Mouse (Mus musculus): ENCODE results near the gene Actr3b.
A peak's percentile ranks its signal among the peaks of the same experiment; 100 is the strongest.
"Not testable (repeated sequence)": the region's sequence is repeated elsewhere in the genome, so short reads cannot be mapped to it uniquely, and the experiment has no call there.

The Actr3b gene

DNA sequence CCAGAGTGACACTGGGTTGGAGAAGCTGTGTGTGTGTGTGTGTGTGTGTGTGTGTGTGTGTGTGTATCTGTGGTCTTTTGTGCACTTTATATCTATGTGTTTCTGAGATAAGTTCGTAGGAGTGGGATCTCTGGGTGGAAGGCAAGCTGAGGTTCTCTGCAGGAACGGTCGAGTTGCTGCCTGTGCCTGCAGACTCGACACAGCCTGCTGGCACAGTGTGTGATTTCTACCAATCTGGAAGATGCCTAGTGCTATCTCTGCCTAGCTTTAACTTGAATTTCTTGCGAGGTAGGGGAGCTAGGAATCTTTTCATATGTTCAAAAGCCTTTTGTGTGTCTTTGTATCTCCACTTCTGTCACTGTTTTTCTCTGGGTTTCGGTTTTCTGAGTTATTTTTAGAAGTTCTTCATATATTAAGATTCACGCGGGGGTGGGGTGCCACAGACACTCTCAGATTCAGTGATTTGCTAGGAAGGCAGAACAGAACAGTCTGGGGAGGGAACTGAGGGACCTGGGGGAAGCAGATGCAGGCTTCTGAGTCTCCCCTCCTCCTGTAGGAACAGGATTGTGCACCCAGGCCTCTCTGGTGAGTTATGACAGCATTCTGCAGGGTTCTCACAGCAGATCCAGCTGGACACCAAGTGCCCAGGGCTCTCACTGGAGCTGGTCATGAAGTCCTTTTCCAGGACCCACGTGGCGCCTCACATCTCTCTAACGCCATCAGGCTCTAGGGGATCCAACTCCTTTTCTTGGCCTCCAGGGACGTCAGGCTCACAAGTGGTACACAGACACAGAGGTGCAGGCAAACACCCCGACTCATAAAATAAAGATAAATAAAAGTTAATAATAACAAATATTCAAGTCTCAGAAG is 14.4 kb downstream of the Actr3b start:
- DNase-seq (ENCODE audit: low spot score), result no peak

DNA sequence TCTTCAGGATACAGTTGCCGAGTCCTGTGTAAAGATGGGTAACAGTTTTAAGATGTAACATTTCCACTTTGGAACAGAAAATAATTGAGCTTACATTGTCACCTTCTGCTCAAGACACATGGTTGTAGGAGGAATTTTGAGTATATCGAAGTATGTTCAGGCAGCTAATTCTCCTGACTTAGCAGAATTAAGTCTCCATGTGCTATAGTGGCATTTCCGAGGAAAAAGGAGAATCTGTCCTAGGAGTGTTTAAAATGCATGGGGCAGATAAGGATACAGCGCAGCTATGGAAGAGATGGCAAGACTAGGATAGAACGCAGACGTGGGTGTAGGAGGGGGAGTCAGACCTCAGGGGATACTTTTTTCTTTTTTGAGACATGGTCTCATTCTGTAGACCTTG is 31.8 kb downstream of the Actr3b start:
- no peak for DNase-seq (ENCODE audit: low spot score)

DNA sequence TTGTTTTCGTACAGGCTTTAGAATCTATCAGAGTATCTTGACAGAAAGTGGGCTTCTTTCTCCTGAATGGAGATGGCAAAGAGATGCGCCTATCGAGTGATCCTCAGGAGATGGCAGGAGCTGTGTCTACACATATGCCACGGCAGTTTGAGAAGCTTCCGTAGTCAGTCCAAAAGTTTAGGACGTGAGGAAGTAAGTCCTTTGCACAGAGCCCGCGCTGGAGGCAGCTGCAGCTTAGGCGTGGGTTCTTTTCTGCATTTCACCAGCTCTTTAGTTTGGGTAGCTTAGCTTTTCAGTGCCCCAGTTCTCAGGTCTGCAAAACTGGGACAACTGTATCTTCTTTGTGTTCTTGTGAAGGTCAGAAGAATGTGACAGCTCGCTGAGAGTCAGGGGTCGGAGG is 38.0 kb downstream of the Actr3b start:
- no peak for DNase-seq (ENCODE audit: low spot score)

DNA sequence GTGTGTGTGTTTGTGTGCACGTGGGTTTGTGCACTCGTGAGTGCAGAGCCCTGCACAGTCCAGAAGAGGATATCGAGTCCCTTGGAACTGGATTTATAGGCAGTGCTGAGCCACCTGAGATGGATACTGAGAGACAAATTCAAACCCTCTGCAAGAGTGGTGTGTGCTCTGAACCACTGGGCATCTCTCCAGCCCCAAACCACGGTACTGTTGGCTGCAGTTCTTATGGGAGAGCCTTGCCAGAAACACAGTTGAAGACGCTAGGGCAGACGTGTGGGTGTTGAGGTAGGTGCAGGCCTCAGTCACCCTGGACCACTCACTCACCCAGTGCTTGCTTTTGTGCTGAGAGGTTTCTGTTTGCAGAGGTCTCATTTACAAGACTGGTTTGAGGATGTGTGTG is 41.1 kb downstream of the Actr3b start:
- no peak for DNase-seq (ENCODE audit: low spot score)

DNA sequence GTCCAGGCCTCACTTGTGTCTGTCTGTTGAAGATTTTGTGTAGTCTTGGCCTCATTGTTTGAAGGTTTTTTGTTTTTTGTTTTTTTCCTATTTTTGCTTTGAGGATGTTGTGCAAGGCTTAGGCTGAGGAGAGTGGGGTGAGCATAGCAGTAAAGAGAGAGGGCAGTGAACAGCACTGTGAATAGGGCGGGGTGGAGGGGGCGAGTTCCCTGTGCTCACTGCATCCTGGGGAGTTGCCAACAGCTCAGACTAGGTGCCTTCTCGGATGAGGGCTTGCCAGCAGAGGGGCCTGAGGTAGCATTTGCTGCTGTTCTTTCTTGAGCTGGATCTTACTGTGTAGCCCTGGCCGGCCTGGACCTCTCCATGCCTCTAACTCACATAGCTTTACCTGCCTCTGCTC is 41.9 kb downstream of the Actr3b start:
- no peak for DNase-seq (ENCODE audit: low spot score)

DNA sequence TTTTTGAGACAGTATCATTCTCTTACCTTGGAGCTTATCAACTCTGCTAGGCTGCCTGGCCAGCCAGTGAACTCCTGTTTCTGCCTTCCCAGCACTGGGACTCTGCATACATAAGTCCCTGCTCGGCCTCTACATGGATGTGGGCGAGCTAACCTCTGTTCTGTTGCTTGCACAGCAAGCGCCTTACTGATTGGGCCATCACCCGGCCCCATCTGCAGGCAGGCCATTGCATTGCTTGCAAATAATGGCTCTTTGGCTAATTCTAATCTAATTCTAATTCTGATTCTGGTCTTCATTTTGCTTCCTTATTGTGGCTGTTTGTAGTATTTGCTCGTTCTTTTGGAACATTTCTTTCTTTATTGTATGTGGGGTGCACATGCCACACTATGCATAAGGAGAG is 44.8 kb downstream of the Actr3b start:
- no peak for DNase-seq (ENCODE audit: low spot score)

DNA sequence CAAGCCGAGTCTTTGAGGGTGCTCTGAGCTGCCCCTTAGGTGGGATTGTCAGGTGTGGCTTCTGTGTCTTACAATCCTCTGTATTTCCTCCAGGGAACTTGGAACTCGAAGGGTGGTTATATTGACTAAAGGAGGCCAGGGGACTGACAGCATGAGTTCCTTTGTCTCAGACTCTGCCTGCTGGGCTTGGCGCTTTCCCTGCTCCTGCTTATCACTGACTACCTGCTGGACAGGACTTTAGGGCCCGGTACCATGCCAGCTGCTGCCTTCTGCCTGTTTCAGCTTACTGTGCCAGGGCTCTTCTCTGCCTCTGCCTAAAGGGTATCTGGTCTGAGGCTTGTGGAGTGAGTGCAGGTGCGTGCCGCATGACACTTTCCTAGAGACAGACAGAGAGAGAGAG is 53.1 kb downstream of the Actr3b start:
- no peak for DNase-seq (ENCODE audit: low spot score)

DNA sequence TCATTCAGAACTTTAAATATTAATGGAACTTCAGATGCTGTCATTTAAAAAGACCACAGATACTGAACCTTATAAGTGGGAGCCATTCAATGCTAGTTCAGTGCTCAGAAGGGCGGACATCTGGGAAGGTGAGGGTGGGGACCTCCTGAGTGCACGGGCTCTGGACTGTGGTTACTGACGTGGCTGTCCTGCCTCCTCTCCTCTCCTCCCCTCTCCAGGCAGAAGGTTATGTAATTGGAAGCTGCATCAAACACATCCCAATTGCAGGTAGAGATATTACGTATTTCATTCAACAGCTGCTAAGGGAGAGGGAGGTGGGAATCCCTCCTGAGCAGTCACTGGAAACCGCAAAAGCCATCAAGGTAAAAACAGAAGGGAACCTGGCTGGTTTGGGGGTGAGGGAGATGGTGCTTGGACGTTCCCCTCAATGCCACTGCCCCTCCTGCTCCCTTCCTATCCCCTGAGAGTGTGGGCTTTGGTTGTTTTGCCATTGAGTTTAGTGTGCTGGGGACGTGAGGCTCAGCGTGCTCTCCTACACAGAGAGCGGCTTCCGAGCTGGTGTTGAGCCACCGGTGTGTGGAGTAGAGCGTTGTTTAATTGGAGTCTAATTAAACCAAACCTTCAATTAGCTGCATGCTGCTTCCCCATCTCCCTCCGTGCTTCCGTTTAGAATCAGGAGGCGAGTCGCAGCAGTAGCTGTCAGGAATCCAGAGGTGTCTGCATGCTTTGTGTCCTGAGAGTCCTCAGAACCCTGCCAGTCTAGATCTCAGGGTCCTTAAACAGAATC is 69.7 kb downstream of the Actr3b start:
- peak; percentile 21 for DNase-seq (ENCODE audit: low spot score)

DNA sequence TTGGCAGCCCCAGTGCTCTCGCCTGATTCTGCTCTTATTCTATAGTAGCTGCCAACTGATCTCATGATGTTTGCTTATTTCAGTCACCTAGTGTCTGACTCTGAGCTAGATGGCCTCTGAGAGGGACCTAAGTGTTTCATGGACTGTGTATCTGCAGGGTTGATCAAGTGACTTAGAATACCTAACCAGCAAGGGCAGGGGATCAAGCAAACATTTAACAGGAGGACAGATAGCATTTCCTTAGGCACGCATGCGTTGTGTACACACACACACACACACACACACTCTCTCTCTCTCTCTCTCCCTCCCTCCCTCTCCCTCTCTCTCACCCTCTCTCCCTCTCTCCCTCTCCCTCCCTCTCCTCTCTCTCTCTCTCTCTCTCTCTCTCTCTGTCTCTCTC is 71.0 kb downstream of the Actr3b start:
- DNase-seq (ENCODE audit: low spot score), result no peak

DNA sequence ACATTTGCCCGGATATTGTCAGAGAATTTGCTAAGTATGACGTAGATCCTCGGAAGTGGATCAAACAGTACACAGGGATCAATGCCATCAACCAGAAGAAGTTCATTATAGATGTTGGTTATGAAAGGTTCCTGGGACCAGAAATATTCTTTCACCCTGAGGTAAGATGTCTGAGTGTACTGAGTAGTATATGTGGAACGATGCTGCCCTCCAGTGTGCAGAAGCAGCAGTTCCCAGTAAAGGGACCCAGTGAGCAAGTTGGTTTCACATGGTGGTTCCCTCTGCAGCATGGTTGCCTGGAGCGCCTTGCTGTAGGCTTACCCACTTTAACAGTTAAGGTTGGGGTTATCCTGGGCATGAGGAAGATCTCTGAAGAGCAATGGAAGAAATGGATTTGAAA is 71.8 kb downstream of the Actr3b start:
- peak; percentile 77 for DNase-seq (ENCODE audit: low spot score)

DNA sequence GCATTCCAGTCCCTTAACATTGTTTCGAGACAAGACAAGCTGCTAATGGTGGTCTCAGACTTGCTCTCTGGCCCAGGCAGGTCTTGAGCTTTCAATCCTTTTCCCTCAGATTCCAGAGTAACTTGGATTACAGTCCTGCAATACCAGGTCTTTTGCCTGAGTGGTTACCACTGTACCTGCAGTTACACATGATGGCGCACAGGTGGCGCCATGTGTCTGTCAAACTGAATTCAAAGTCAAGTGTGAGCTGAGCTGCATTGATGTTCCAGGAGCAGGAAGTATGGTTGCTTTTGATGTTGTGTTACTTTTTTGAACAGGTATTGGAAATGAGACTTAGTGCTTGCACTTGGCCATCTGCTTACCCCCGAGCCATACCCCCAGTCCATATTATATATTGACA is 79.6 kb downstream of the Actr3b start:
- peak; percentile 72 for DNase-seq (ENCODE audit: low spot score)

DNA sequence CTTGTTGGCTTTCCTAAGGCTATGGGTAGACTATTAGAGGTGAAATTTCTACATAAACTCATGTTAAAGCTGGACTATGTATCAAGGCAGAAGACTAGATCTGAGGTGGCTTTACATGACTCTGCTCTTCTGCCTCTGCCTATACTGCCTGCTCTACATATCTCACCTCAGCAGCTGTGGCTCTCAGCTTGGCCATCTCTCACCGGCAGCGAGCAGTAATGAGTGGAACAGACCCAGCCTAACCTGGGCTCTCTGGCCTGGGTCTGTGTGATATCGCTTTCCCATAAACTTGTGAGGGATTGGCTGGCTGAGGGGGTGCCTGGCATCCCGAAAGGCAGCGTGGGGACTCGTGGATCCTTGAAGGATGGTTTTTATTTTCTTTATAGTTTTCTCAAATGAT is 86.8 kb downstream of the Actr3b start:
- no peak for DNase-seq (ENCODE audit: low spot score)

DNA sequence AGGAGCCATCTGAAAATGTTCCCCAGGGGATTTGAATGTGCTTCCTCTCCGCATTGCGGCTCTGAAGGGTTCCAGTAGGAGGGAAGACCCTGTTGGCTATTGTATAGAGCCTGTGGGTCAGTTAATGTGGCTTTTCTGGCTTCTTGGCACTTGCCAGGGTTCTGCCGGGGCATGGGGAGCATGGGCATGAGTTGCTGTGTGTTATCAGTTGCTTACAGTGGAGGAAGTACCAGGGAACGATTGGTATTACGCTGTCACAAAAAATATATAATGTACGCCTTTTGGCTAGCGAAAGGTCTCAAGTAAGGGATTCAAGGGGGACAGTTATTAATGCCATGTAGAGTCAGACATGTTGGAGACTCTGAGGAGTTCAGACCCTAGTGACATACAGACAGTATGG is 87.4 kb downstream of the Actr3b start:
- DNase-seq (ENCODE audit: low spot score), result no peak

DNA sequence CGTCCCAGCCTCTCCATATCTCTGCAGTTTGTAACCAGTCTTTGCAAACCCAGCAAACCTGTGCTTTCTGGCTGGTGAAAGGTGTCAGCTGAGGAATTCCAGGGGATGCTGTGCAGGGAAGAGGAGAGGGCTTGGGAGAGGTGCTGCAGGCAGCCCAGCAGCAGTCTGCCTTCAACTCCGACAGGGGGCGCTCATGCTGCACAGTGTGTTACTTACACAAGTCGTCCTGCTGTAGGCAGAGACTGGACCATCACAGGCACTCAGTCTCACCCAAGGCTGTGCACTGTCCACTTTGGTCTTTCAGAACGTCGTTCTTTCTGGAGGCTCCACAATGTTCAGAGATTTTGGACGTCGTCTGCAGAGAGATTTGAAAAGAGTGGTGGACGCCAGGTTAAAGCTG is 88.3 kb downstream of the Actr3b start:
- DNase-seq (ENCODE audit: low spot score), result peak; percentile 57

DNA sequence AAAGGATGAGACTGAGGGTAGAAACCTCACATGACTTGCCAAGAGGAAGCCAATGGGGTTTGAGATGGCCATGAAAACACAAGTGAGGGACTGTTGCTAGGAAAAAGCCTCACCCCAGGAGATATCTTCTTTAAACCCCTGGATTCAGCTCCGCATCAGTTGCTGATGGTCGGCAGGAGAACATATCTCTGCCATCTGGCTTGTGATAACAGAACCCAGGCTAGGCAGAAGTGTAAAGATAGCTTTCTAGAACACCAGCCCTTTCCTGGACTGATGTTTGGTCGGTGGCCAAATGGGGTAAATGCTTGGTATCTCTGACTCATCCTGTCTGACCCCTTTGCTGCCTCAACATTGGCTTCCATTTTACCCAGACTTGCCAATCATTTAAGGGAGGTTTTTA is 106.4 kb downstream of the Actr3b start:
- DNase-seq (ENCODE audit: low spot score), result no peak

DNA sequence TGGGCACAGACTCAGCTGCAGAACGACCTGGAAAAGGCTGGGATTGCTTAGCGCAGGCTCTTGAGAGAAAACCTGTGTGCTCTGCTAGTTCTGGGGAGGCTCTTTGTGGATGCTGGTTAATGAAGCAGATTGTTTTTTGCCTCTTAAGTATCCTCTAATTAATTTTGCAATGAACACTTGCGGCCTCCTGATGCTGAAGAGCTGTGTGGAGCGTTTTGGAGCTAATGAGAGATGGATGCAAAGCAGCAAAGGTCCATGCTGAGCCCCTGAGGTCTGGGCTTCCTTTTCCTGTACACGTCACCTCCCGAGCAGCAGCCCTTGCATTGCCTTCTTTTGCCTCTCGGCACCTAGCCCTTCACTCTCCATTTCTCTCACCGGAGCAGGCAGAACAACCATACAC is 110.1 kb downstream of the Actr3b start:
- DNase-seq (ENCODE audit: low spot score), result no peak

DNA sequence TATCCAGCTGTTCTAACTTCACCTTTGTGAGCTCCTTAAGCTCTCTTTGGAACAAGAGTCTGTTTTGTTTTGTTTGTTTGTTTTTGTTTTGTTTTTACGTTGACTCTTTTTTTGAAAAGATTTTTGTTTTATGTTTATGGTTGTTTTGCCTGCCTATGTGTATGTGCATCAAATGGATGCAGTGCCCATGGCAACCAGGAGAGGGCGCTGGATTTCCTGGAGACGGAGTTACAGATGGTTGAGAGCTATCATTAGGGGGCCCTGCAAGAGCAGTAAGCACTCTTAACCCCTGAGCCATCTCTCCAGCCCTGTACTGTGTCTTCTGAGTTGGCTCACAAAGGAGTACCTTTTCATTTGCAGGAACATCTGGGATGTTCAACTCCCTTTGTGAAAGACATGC is 110.8 kb downstream of the Actr3b start:
- no peak for DNase-seq (ENCODE audit: low spot score)

DNA sequence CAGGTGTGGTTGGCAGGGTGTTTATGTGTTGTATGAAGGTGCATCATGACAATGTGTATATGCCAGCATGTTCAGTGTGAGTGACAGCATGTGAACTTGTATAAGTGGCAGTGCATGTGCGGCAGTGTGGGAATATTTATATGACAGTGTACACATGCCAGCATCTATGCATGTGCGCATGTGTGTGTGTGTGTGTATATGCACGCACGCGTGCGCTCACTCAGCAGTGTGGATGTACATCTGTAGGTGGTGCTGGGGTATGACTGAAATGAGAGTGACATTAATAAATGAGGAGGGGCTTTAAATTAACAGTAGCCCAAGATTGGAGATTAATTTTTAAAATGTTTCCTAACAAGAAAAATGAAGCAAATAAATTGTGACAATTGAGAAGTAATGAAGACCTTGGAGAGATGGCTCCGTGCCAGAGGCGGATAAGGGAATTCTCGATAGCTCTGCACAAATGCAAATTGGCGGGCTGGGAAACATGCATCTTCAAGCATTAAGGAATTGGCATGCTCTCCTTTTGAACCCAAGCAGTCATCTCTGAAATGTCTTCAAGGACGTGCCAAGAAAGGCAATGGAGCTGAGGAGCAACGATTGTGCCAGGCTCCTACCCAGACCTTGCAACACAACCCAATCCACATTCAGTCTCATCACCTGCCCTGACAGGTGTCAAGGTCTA is 111.7 kb downstream of the Actr3b start:
- DNase-seq (ENCODE audit: low spot score), result no peak

DNA sequence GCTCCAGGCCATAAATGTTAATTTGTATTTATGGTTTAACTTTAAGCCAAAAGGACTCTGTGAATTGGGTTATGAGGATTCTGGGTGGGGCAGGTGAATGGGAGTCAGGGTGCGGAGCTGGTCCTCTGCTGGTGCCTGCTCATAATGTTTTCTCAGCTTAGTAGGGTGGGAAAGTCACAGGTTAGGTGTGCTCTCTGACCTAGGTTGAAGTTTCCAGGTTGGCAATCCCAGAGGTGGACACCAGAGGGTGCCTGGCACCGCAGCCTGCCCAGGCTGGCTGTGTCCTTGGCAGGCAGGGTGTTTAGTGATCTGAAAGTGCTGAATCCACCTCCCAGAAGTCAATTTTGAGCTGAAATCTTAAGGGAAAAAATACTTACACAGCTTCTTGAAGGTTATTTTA is 113.2 kb downstream of the Actr3b start:
- no peak for DNase-seq (ENCODE audit: low spot score)

DNA sequence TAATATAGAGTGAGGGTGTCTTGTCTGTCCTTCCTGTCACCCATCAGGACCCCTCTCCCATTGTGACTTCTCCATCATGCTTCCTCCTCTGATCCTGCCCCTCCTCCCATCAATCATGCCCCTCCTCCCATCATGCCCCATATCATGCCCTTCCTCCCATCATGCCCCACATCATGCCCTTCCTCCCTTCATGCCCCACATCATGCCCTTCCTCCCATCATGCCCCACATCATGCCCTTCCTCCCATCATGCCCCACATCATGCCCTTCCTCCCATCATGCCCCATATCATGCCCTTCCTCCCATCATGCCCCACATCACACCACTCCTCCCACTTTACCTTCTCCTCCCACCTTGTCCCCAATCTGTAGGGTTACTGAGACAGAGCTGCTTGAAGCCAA is 116.1 kb downstream of the Actr3b start:
- DNase-seq (ENCODE audit: low spot score), result not testable (repeated sequence)

DNA sequence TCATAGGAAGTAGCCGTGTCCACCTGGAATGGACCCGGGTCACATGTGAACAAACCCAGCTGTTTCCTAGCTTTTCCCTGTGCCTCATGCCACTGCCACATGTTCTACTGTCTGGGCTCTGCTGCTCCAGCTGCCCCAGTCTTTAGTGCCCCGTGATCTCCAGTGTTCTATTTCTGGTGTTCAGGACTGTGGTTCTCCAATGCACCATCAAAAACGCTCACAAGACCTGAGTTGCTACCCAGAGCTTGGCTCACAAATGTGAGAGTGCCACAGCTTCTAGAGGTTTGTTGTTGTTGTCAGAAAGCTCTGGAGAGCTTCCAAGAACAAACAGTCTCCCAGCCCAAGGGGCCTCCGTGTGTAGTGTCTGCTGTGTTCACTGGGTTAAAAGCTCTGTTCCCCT is 117.5 kb downstream of the Actr3b start:
- DNase-seq (ENCODE audit: low spot score), result no peak

DNA sequence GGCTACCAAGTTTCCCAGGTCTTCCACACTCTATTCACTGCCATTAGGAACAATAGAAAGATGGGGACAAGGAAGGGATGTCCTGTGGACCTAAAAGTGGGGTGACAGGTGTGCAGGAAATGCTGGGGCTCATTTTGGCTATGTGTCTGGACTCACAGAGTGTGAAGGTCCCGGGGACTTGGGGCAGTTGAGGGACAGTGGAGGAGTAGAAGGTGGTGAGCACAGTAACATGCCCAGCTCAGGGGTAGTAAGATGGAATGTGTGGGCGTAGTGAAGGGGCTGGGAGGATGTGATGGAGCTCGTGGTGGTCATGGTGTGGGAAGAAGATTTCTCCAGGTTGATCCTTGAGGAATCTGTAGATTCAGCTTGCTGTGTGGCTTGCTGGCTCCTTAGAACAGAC is 118.2 kb downstream of the Actr3b start:
- no peak for DNase-seq (ENCODE audit: low spot score)

DNA sequence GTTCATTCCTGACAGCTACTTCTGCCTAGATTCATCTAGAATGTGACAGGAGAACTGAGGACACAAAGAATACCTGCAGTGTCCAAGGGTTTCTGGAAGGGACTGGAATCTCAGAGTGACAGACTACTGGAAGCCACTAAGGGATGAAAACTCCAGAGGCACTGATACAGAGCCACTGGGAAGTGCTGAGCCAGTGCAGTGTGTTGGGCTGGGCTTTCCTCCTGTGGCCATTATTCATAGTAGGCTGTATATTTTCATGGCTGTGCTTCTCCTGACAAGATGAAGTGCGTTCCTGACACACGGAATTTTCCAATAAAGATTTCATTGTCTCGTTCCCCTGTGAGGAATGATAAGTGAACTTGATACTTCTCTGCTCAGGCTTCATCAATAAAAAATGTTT is 126.9 kb downstream of the Actr3b start:
- DNase-seq (ENCODE audit: low spot score), result no peak
